Mouse (Mus musculus) lung, postnatal 0 days (tissue): ENCODE measurements around the gene Sh3d19.

ENCODE experiments used
- CTCF ChIP-seq: IDR thresholded peaks from 2 replicates; pipeline ENCODE4 v1.5.1; 2016; ENCODE audit warnings: antibody characterized with exemption, mild to moderate bottlenecking
- EP300 ChIP-seq: IDR thresholded peaks from 2 replicates; pipeline ENCODE4 v1.6.1; 2016; ENCODE audit warnings: antibody characterized with exemption, mild to moderate bottlenecking, control low read depth

DNA sequence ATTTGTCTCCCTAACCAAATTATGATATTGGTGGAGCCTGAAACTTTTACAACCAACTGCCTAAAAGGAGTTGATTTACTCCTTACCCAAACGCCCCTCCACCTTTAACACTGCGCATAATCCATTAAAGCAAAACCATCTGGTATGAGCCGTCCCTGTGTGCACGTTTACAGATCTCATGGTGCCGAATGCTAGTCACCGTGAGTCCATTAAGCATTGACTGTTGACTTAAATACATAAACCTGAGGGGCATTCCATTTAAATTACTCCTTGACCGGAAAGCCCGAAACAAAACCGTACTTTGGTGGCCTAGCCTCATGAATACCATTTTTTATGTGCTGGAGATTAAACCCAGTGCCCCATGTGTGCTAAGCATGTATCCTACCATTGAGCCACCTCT lies 43.6 kb upstream of the Sh3d19 start:
- TF ChIP-seq CTCF (no peak), EP300 (no peak)
